Mouse (Mus musculus): ENCODE measurements around the gene Xpnpep2.

GRCm38 (mm10) chrX:48071961-48072360 lies 36.6 kb upstream of the Xpnpep2 start:
- TF ChIP-seq CTCF (IDR thresholded peaks at IDR 0.05; ENCODE audit: low read depth, low read length) (no peak), POLR2A (IDR thresholded peaks at IDR 0.05; ENCODE audit: extremely low read depth, insufficient read depth, low read length) (no peak)

Data from liver, adult 2 months (tissue).